Mouse (Mus musculus): ENCODE measurements at regions not wholly inside any gene's neighbourhood (a gene's known extent, or its start where the extent isn't known, plus 50 kb on each side); places are given as distances from the start of the nearest gene placed in this dataset.

DNA sequence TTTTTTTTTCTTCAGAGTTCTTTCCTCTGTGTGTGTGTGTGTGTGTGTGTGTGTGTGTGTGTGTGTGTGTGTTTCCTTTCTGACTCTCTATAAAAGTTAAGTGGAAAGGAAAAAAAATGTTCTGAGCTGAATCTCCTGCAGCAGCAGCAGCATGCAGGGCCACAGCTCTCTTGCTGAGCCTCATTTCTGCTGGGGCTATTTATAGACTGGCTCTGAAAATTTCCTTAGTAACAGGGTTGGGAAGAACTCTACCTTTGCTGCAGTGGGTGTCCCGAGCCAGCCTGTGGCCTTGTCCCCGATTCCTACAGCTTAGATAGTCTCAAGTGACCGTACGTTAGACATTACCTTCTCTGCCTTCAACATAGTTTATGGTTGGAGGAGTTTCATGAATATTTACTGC is 1075.6 kb downstream of the Synb start:
- WGBS = 86% methylated on average over 4 of the region's 4 CpGs
- Histone ChIP-seq H3K4me1 (no peaks in the 10 kb centered on the region), H3K36me3 (replicated peaks) (no peaks in the 10 kb centered on the region), H3K27ac (no peak overlapping the region), H3K4me3 (no peak overlapping the region), H3K27me3 (ENCODE audit: poor library complexity, severe bottlenecking) (no peaks in the 10 kb centered on the region), H3K9me3 (no peaks in the 10 kb centered on the region)
- DNase-seq (ENCODE audit: extremely low spot score, low spot score) = no peak

DNA sequence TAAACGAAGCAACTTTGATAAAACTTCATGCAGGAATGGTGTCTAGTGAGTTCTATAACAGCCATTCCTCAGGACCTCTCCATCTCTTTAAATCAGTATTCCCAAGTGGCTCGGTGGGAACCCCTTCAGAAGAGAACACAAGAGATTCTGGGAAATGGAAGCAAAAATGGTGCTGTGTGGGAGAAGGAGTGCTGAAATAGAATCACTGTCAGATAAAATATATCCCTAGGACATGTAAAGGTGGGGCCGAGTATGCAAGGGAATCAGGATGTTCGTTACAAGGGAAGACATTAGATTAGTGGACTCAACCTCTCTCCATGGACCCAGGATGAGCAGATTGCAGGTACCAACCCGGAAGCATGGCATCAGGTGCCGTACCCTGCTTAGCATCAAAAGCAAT is 1076.1 kb downstream of the Synb start:
- WGBS = 83% methylated on average over 6 of the region's 6 CpGs
- H3K4me3 ChIP-seq = no peak overlapping the region
- no peaks in the 10 kb centered on the region for H3K4me1 ChIP-seq
- no peaks in the 10 kb centered on the region for H3K9me3 ChIP-seq
- no peaks in the 10 kb centered on the region for H3K27me3 ChIP-seq (ENCODE audit: poor library complexity, severe bottlenecking)
- DNase-seq (ENCODE audit: extremely low spot score, low spot score) = no peak
- no peak overlapping the region for H3K27ac ChIP-seq
- no peaks in the 10 kb centered on the region for H3K36me3 ChIP-seq (replicated peaks)

DNA sequence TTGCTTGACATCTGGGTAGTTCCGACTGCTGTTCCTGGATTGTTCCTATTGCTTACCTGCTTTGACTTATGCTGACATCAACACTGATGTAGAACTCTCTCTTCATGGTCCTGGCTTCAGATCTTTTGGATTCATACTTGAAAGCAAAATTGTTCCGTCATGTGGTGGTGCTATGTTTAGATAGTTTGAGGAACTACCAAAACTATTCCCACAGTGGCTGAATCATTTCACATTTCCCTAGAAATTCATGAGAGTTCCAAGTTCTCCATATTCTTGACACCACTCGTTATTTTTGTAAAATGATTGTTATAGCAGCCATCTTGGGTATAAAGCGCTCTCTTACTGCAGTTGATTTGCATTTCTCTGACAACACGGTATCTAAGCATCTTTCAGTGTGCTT is 1080.2 kb downstream of the Synb start:
- Histone ChIP-seq H3K9me3 (no peaks in the 10 kb centered on the region), H3K27ac (no peak overlapping the region), H3K4me3 (no peak overlapping the region), H3K36me3 (replicated peaks) (no peaks in the 10 kb centered on the region), H3K27me3 (ENCODE audit: poor library complexity, severe bottlenecking) (no peaks in the 10 kb centered on the region), H3K4me1 (no peaks in the 10 kb centered on the region)
- 93% methylated on average over 5 of the region's 5 CpGs for WGBS
- no peak for DNase-seq (ENCODE audit: extremely low spot score, low spot score)

DNA sequence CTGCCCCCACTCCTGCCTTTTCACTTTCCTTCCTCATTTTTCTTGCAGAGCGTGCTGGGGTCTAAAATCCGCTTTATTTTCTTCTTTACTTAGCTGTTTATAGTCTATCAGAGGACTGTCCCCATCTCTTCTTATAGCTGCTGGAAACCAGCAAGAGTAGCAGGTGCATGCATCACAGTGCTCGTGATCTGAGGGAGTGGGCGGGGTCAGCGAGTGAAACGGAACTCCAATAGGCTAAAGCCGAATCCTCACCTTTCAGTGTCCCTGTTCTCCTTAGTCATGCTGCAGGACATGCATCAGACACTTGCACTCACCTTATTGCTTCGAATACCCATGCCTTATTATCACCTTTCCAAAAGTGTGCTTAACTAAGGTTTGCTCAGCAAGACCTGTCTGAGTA is 1095.3 kb downstream of the Synb start:
- H3K4me3 ChIP-seq = peak overlapping the region; percentile 8; the same call in 1 of the 2 replicates

DNA sequence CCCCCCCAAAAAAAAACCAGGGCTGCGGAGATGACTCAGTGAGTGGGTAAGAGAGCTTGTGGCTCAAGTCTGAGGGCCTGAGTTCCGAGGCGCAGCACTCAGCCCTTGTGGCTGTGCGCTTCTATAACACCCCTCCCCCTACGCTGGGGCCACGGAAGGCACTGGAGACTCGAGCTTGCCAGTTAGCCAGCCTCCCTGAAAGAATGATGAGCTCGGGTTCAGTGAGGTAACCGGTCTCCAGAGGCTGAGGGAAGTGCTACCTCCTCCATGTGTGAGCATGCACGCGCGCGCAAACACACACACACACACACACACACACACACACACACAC is 1096.7 kb downstream of the Synb start:
- H3K4me3 ChIP-seq = peak overlapping the region; percentile 23; the same call in 1 of the 2 replicates
- 21% methylated on average over 13 of the region's 13 CpGs for WGBS
- peak overlapping the region; percentile 63; the same call in 1 of the 2 replicates for H3K27ac ChIP-seq
- peaks cover 29% of the 10 kb centered on the region for H3K4me1 ChIP-seq
- DNase-seq (ENCODE audit: extremely low spot score, low spot score) = peak; percentile 50
- peaks cover 22% of the 10 kb centered on the region for H3K27me3 ChIP-seq (ENCODE audit: poor library complexity, severe bottlenecking)
- no peaks in the 10 kb centered on the region for H3K36me3 ChIP-seq (replicated peaks)
- H3K9me3 ChIP-seq = no peaks in the 10 kb centered on the region

More for the DNA sequence above, 1095.3 kb downstream of the Synb start:
- H3K9me3 ChIP-seq = no peaks in the 10 kb centered on the region
- no peak for DNase-seq (ENCODE audit: extremely low spot score, low spot score)
- H3K27me3 ChIP-seq (ENCODE audit: poor library complexity, severe bottlenecking) = peaks cover 22% of the 10 kb centered on the region
- peaks cover 29% of the 10 kb centered on the region for H3K4me1 ChIP-seq
- no peaks in the 10 kb centered on the region for H3K36me3 ChIP-seq (replicated peaks)
- WGBS = 5% methylated on average over 8 of the region's 8 CpGs
- H3K27ac ChIP-seq = no peak overlapping the region

DNA sequence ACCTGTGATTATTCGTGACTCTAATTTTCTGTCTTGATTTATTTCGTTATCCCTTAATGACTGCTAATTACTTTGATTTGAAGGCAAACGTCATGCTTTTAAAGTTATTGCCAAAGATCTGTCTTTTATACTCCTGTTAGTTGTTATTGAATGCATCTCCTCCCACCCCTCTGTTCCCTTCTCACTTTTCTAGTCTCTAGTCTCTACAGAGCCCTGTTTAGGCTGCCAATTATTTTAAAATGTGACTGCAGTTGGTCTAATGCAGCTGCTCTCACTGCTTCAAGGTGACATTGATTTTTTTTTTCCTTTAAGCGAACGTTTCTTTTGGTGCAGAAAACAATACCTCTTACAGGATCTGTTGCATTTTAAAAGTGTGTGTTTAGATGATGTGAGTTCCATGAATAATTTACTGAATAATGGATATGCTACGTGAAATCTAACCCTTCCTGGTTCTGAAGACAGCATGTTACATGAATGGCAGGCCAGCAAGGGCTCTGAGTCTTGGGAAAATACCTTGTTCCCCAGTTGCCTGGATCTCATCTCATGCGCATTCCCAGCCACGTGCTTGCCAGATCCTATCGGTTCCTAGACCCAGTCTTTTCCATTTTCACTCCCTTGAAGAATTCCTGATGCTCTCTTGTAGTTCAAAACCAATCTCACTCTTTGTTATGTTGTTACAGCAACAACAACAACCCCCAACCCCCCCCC is 1097.2 kb downstream of the Synb start:
- Histone ChIP-seq H3K9me3 (no peaks in the 10 kb centered on the region), H3K4me3 (no peak overlapping the region), H3K36me3 (replicated peaks) (no peaks in the 10 kb centered on the region), H3K27ac (peak overlapping the region; percentile 63; the same call in 1 of the 2 replicates), H3K4me1 (peaks cover 29% of the 10 kb centered on the region), H3K27me3 (ENCODE audit: poor library complexity, severe bottlenecking) (peaks cover 22% of the 10 kb centered on the region)
- 43% methylated on average over 9 of the region's 9 CpGs for WGBS
- no peak for DNase-seq (ENCODE audit: extremely low spot score, low spot score)

DNA sequence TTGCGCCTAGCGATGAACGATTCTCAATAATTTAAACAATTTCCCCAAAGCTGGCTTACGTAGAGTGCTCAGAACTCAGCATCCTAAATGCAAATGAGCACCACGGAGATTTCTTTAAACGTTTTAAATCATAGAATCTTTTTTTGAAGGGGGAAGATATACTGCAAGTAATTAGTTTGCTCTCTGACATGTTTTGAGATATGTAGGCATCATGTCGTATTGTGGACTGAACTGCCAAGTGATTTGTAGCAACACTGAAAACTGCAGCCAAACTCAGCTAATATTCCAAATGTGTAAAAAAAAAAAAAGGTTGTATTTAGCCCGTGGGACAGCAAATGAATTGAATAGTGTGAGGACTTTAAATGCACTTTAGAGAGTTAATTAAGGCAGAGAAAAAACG is 1097.9 kb downstream of the Synb start:
- Histone ChIP-seq H3K4me1 (peaks cover 29% of the 10 kb centered on the region), H3K27ac (no peak overlapping the region), H3K4me3 (no peak overlapping the region), H3K9me3 (no peaks in the 10 kb centered on the region), H3K36me3 (replicated peaks) (no peaks in the 10 kb centered on the region), H3K27me3 (ENCODE audit: poor library complexity, severe bottlenecking) (peaks cover 22% of the 10 kb centered on the region)
- WGBS = 86% methylated on average over 9 of the region's 9 CpGs
- DNase-seq (ENCODE audit: extremely low spot score, low spot score) = no peak

DNA sequence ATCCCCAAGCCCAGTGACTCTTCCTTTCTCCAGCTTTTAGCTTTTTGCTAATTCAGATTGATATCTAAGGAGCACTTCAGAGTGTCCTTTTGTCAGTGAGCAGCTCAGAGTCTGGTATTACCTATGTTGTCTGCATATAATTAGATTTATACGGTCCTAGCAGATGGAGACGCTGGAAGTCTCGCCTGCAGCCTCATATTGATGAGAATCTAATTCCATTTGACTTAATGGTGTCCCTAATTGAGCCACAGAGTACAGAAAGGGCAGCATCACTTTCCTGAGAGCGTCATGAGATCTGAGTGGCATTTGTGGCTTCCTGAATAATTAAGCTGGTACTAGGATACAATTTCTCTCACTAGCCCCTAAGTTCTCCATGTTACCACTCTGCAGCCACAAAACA is 1104.2 kb downstream of the Synb start:
- no peak overlapping the region for H3K4me3 ChIP-seq
- no peak overlapping the region for H3K27ac ChIP-seq
- no peak for DNase-seq (ENCODE audit: extremely low spot score, low spot score)
- peaks cover 3% of the 10 kb centered on the region; the same call in 1 of the 2 replicates for H3K4me1 ChIP-seq
- H3K9me3 ChIP-seq = no peaks in the 10 kb centered on the region
- H3K36me3 ChIP-seq (replicated peaks) = no peaks in the 10 kb centered on the region
- peaks cover 3% of the 10 kb centered on the region; the same call in 1 of the 2 replicates for H3K27me3 ChIP-seq (ENCODE audit: poor library complexity, severe bottlenecking)
- WGBS = 73% methylated on average over 4 of the region's 4 CpGs

DNA sequence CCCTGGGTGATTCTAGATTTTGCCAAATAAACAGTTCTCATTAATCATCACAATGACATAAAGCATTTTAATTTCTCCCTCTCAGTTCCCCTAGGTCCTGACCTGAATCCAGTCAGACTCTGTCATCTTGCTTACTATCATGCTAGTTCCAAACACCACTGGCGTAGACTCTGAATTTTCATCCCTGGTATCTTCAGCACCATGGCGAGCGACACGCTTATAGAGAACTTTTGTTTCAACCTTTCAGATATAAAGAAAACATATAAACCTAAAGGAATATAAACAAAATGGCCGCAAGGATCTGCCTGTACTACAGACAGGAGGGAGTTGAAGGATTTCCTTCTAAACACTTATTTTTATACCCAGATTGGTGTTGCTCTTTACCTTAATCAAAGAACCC is 1105.8 kb downstream of the Synb start:
- H3K36me3 ChIP-seq (replicated peaks) = no peaks in the 10 kb centered on the region
- no peaks in the 10 kb centered on the region for H3K27me3 ChIP-seq (ENCODE audit: poor library complexity, severe bottlenecking)
- no peak overlapping the region for H3K4me3 ChIP-seq
- peaks cover 3% of the 10 kb centered on the region; the same call in 1 of the 2 replicates for H3K4me1 ChIP-seq
- no peak for DNase-seq (ENCODE audit: extremely low spot score, low spot score)
- 77% methylated on average over 5 of the region's 5 CpGs for WGBS
- H3K27ac ChIP-seq = no peak overlapping the region
- no peaks in the 10 kb centered on the region for H3K9me3 ChIP-seq

DNA sequence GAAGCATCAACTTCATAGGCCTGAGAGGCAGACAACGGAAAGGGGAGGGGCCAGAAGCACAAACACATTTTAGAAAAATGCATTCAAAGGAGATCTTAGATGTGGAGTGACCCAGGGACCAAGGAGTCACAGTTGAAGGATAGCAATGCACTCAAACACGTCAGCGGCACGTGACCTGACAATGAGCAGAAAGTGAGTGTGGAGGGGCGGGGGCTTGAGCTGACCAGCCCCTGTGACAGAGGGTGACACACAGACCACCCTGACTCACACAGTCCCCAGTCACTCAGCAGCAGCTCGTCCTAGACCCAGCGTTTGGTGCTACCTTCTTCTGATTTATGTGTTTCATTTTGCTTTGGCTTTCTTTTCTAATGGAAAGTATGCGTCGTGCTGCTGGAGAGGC is 1111.5 kb downstream of the Synb start:
- Histone ChIP-seq H3K4me3 (no peak overlapping the region), H3K36me3 (replicated peaks) (no peaks in the 10 kb centered on the region), H3K27ac (no peak overlapping the region), H3K4me1 (peaks cover 7% of the 10 kb centered on the region; the same call in 1 of the 2 replicates), H3K9me3 (no peaks in the 10 kb centered on the region), H3K27me3 (ENCODE audit: poor library complexity, severe bottlenecking) (no peaks in the 10 kb centered on the region)
- DNase-seq (ENCODE audit: extremely low spot score, low spot score) = no peak
- WGBS = 62% methylated on average over 9 of the region's 9 CpGs

DNA sequence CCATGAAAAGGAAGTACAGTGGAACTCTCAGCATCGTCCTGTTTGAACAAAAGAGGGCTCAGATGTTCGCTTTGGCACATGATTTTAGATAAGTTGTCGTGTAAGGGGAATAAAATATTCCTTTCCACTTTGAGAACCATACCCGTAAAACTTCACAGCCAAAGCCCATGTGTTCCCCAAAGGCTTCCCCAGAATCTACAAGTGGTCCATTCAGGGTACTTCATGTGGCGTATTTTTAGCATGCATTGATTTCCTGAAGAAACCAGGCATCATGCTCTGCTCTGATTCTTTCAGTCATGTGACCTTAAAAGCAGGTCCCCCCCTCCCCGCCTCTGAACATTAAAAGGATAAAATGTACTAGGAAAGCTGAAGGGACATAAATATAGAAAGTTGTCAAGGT is 1112.9 kb downstream of the Synb start:
- no peak for DNase-seq (ENCODE audit: extremely low spot score, low spot score)
- WGBS = 87% methylated on average over 6 of the region's 6 CpGs
- H3K4me3 ChIP-seq = no peak overlapping the region
- H3K36me3 ChIP-seq (replicated peaks) = no peaks in the 10 kb centered on the region
- no peaks in the 10 kb centered on the region for H3K9me3 ChIP-seq
- H3K27ac ChIP-seq = no peak overlapping the region
- peaks cover 14% of the 10 kb centered on the region; the same call in 1 of the 2 replicates for H3K4me1 ChIP-seq
- H3K27me3 ChIP-seq (ENCODE audit: poor library complexity, severe bottlenecking) = no peaks in the 10 kb centered on the region
